Mouse (Mus musculus): ENCODE results near the gene Ninj2. TPM values are rescaled to one million over a fixed set of nuclear protein-coding genes. Genes with fewer than 3 reads are reported as not detected.
A peak's percentile ranks its signal among the peaks of the same experiment; 100 is the strongest.

The Ninj2 gene
- total RNA-seq, 2 experiments from 2014 or later: not detected

DNA sequence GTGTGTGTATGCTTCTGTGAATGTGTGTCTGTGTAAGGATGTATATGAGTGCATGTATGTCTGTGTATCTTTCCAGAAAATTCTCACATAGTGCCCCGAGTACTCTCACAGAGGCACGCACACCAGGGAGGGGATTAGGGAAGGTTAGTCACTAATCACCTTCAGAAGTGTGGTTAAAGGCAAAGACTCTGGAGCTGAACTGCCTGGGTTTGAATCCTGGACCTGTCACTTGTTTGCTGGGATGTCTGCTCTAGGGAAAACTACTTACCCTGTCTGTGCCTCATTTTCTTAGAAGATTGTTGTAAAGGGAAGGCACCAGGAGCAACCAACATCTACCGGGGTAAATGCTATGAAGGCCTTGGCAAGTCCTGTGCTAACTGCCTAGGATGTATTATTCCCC, 22.3 kb downstream of the Ninj2 start:
- no peak for ATAC-seq (replicated peaks; ENCODE audit: low FRiP score, low TSS enrichment, poor library complexity, severe bottlenecking)

DNA sequence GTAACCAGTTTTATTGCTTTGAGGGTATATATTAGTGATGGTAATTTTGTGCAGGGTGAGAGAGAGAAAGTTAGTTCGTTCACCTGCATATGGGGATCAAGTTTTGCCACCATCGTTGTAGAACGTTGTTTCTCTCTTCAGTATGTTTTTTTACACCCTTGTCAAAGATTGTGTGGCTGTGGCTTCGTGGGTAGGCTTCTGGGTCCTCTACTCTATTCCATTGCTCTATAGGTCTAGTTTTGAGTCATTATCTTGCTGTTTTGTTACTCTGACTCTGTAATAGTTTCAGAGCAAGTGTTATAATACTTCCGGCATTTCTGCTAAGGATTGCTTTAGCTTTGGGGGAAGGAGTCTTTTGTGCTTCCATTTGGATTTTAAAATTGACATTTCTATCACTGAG, 26.7 kb downstream of the Ninj2 start:
- ATAC-seq (replicated peaks; ENCODE audit: low FRiP score, low TSS enrichment, poor library complexity, severe bottlenecking): no peak

- no peak for ATAC-seq (replicated peaks; ENCODE audit: low FRiP score, low TSS enrichment, poor library complexity, severe bottlenecking)
Observed at GRCm38 (mm10) chr6:120124688-120125087, 31.5 kb downstream of the Ninj2 start.

GRCm38 (mm10) chr6:120126456-120126855, 33.3 kb downstream of the Ninj2 start:
- ATAC-seq (replicated peaks; ENCODE audit: low FRiP score, low TSS enrichment, poor library complexity, severe bottlenecking): no peak

DNA sequence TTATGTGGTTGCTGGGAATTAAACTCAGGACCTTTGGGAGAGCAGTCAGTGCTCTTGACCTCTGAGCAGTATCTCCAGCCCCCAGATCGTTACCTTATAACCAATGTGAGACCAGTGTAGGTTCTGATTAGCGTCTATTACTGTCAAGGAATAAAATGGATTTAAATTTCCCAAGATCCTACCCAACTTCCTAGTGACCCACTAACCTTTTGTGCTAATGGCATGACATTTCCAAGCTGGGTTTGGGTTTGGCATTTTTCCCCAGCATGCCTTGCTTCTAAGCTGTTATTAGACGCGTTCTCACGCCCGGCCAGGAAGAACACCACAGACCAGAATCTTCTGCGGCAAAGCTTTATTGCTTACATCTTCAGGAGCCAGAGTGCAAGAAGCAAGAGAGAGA, 34.2 kb downstream of the Ninj2 start:
- ATAC-seq (replicated peaks; ENCODE audit: low FRiP score, low TSS enrichment, poor library complexity, severe bottlenecking): no peak

GRCm38 (mm10) chr6:120134748-120135147, 41.6 kb downstream of the Ninj2 start:
- ATAC-seq (replicated peaks; ENCODE audit: low FRiP score, low TSS enrichment, poor library complexity, severe bottlenecking): no peak

DNA sequence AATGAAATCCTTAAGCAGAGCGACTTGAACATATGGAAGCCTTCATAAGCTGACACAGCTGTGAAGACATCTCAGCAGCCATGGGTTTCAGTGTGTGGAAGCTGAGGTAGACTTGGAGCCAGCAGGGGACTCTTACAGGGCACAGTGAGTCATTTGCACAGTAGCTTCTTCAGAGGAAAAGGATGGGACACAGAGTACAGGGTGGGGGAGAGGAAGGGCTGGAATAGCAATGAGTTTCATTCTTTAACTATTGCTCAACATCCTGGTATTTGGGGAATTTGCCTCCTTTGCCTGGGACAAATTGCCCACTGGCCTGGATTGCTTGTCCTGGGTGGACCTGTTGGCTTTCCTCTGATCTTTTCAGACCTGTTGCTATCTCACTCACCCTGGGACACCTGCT, 52.3 kb downstream of the Ninj2 start:
- no peak for ATAC-seq (replicated peaks; ENCODE audit: low FRiP score, low TSS enrichment, poor library complexity, severe bottlenecking)

- ATAC-seq (replicated peaks; ENCODE audit: low FRiP score, low TSS enrichment, poor library complexity, severe bottlenecking): no peak
Observed at GRCm38 (mm10) chr6:120146676-120147075, 53.5 kb downstream of the Ninj2 start.

GRCm38 (mm10) chr6:120147411-120147810, 54.3 kb downstream of the Ninj2 start:
- ATAC-seq (replicated peaks; ENCODE audit: low FRiP score, low TSS enrichment, poor library complexity, severe bottlenecking): no peak

- no peak for ATAC-seq (replicated peaks; ENCODE audit: low FRiP score, low TSS enrichment, poor library complexity, severe bottlenecking)
Observed at GRCm38 (mm10) chr6:120148716-120149392, 55.7 kb downstream of the Ninj2 start.

GRCm38 (mm10) chr6:120149458-120150120, 56.4 kb downstream of the Ninj2 start:
- ATAC-seq (replicated peaks; ENCODE audit: low FRiP score, low TSS enrichment, poor library complexity, severe bottlenecking): peak; percentile 24; the same call in 1 of the 2 replicates

- no peak for ATAC-seq (replicated peaks; ENCODE audit: low FRiP score, low TSS enrichment, poor library complexity, severe bottlenecking)
Observed at GRCm38 (mm10) chr6:120150206-120150605, 57.1 kb downstream of the Ninj2 start.

- ATAC-seq (replicated peaks; ENCODE audit: low FRiP score, low TSS enrichment, poor library complexity, severe bottlenecking): 0 out of 2 replicates have a peak, but pooled peaks have one; percentile 32
Observed at GRCm38 (mm10) chr6:120151616-120152053, 58.5 kb downstream of the Ninj2 start.

DNA sequence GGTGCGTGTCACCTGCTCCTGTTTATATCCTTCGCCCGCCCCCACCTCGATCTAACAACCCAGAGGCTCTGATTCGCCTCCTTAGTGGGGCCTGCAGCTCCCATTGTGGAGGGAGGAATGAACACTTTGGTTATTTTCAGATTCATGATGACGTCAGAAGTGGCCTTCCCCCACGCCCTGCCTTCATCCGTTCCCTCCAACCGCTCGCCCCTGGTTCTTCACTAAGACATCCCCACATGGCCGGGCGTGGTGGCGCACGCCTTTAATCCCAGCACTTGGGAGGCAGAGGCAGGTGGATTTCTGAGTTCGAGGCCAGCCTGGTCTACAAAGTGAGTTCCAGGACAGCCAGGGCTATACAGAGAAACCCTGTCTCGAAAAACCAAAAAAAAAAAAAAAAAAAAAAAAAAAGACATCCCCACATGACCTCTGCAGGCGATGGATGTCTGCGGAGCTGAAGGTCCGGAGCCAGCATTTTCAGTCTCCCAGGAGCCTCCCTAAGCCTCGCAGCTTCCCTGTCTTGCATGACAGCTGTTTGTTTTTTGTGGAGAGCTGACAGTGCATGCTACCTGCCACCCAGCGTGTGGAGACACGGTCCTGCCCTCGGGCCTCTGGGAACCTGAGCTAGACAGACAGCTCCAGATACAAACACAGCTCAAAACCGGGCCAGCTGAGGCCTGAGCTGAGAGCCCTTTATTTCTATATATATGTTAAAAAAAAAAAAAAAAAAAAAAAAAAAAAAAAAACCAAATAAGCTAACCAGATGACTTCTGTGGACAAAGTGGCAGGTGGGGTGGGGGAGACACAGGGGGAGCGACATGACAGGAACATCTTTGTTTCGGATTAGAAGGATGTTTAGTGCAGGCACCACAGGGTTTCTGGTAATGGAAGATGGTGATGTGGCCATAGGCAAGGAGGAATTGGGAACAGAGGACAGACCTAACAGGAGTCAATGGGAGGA, 59.9 kb downstream of the Ninj2 start:
- no peak for ATAC-seq (replicated peaks; ENCODE audit: low FRiP score, low TSS enrichment, poor library complexity, severe bottlenecking)

GRCm38 (mm10) chr6:120154526-120155309, 61.6 kb downstream of the Ninj2 start:
- ATAC-seq (replicated peaks; ENCODE audit: low FRiP score, low TSS enrichment, poor library complexity, severe bottlenecking): no peak

DNA sequence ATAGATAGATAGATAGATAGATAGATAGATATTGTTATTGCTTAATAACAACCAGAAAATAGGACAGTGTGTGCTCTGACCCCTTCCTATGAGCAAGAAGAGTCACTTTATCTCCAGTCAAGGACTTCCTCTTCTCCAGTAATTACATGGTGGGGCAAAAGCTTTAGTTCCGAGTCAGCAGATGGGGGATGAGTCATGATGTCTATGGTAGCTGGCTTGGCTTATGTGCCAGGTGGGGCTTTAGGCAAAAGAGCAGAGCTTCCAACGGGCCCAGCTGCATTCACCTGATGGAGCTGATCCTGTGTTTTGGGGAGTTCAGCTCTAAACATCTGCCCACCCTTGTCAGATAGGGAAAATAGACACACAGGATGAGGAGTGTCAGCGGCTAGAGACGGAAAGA, 62.4 kb downstream of the Ninj2 start:
- ATAC-seq (replicated peaks; ENCODE audit: low FRiP score, low TSS enrichment, poor library complexity, severe bottlenecking): no peak

- ATAC-seq (replicated peaks; ENCODE audit: low FRiP score, low TSS enrichment, poor library complexity, severe bottlenecking): no peak
Observed at GRCm38 (mm10) chr6:120157479-120157878, 64.3 kb downstream of the Ninj2 start.

DNA sequence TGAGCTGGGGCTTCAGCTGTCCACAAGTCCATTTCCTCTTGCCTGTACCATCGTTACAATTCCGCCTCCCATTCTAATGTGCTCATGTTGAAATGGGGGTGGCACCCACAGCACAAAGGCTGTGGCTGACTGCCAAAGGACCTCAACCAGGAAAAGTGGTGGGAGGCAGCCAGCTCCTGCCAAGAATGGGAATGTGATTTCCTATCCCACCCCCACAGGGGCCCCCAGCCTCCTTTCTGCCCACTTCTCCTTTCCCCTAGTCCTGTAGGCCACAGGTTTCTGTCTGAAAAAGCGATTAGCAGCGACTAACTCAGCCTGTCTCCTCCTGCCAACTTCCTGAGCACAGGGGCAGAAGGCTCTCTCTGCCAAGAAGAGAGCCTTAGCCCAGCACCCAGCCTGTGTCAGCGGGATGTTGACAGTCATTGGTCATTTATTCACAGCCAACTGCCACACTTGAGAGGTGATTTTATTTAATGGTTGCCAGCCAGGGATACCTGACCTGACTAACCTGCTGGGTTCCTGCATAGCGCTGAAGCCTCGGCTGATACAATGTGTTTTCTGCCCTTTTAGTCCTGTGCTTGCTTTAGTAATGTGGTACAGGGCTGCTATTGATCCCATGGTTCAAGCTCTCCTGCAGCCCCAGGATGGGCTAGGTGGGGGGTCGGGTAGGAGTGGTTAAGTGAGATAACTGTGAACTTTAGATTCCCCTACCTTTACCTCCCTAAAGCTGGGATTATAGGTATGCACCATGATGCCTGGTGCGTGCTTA, 66.2 kb downstream of the Ninj2 start:
- ATAC-seq (replicated peaks; ENCODE audit: low FRiP score, low TSS enrichment, poor library complexity, severe bottlenecking): 0 out of 2 replicates have a peak, but pooled peaks have one; percentile 16

GRCm38 (mm10) chr6:120162928-120163327, 69.8 kb downstream of the Ninj2 start:
- no peak for ATAC-seq (replicated peaks; ENCODE audit: low FRiP score, low TSS enrichment, poor library complexity, severe bottlenecking)
